Mouse (Mus musculus): ENCODE measurements at regions not wholly inside any gene's neighbourhood (a gene's known extent, or its start where the extent isn't known, plus 50 kb on each side); places are given as distances from the start of the nearest gene placed in this dataset.

GRCm38 (mm10) chr17:68134373-68134772 is 130.5 kb upstream of the Arhgap28 start:
- DNase-seq: no peak

- no peak for DNase-seq
Measured at GRCm38 (mm10) chr17:68135436-68135835, 131.5 kb upstream of the Arhgap28 start.

- DNase-seq: no peak
Measured at GRCm38 (mm10) chr17:68143307-68143706, 130.3 kb upstream of the L3mbtl4 start.

GRCm38 (mm10) chr17:68149237-68149792 is 124.3 kb upstream of the L3mbtl4 start:
- no peak for DNase-seq

- DNase-seq: no peak
Measured at GRCm38 (mm10) chr17:68152438-68153120, 121.0 kb upstream of the L3mbtl4 start.

- DNase-seq: no peak
Measured at GRCm38 (mm10) chr17:68154879-68155278, 118.7 kb upstream of the L3mbtl4 start.

- DNase-seq: no peak
Measured at GRCm38 (mm10) chr17:68158172-68158651, 115.4 kb upstream of the L3mbtl4 start.

- DNase-seq: no peak
Measured at GRCm38 (mm10) chr17:68161107-68161506, 112.5 kb upstream of the L3mbtl4 start.

GRCm38 (mm10) chr17:68163545-68163944 is 110.1 kb upstream of the L3mbtl4 start:
- no peak for DNase-seq

- DNase-seq: no peak
Measured at GRCm38 (mm10) chr17:68164666-68165065, 108.9 kb upstream of the L3mbtl4 start.

GRCm38 (mm10) chr17:68165171-68165825 is 108.3 kb upstream of the L3mbtl4 start:
- DNase-seq: peak; percentile 21

GRCm38 (mm10) chr17:68166397-68166796 is 107.2 kb upstream of the L3mbtl4 start:
- no peak for DNase-seq

- no peak for DNase-seq
Measured at GRCm38 (mm10) chr17:68172838-68173237, 100.8 kb upstream of the L3mbtl4 start.

- peak; percentile 32 for DNase-seq
Measured at GRCm38 (mm10) chr17:68176611-68177165, 96.9 kb upstream of the L3mbtl4 start.

- peak; percentile 38 for DNase-seq
Measured at GRCm38 (mm10) chr17:68177835-68178234, 95.8 kb upstream of the L3mbtl4 start.

- DNase-seq: no peak
Measured at GRCm38 (mm10) chr17:68185385-68185784, 88.2 kb upstream of the L3mbtl4 start.

- DNase-seq: no peak
Measured at GRCm38 (mm10) chr17:68189888-68190287, 83.7 kb upstream of the L3mbtl4 start.

- DNase-seq: no peak
Measured at GRCm38 (mm10) chr17:68205545-68205944, 68.1 kb upstream of the L3mbtl4 start.

- no peak for DNase-seq
Measured at GRCm38 (mm10) chr17:68208837-68209236, 64.8 kb upstream of the L3mbtl4 start.

- peak; percentile 6 for DNase-seq
Measured at GRCm38 (mm10) chr17:68210313-68211254, 63.0 kb upstream of the L3mbtl4 start.

GRCm38 (mm10) chr17:68218246-68218645 is 55.4 kb upstream of the L3mbtl4 start:
- no peak for DNase-seq

GRCm38 (mm10) chr17:68223170-68223569 is 50.4 kb upstream of the L3mbtl4 start:
- DNase-seq: no peak
